Mouse (Mus musculus) heart, postnatal 0 days (tissue): ENCODE measurements around the gene Ldlr.

Source experiments
- CTCF ChIP-seq: IDR thresholded peaks from 2 replicates; pipeline ENCODE4 v1.5.1; 2016; ENCODE audit warnings: antibody characterized with exemption, control low read depth, low read depth
- EP300 ChIP-seq: IDR thresholded peaks from 2 replicates; pipeline ENCODE4 v1.6.1; 2016; ENCODE audit warnings: antibody characterized with exemption, low read depth

DNA sequence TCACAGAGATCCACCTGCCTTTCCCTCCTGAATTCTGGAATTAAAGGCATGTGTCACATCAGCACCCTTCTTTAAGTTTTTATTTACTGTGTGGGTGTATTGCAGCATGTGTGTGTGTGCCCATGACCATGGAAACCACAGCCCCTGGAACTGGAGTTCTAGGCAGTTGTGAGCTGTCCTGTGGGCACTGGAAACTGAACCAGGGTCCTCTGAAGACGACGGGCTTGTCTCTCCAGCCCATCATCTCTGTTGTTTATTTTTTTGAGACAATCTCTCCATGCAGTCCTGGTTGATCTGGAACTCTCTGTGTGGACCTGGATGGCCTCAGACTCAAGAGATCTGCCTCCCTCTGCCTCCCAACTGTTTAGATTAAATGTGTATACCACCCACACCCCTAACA is 6.3 kb upstream of the Ldlr start:
- TF ChIP-seq CTCF (no peak), EP300 (no peak)
